Mouse (Mus musculus): ENCODE data around the gene Greb1. TPM values are rescaled to one million over a fixed set of nuclear protein-coding genes. Genes with fewer than 3 reads are reported as not detected.

The Greb1 gene
- polyA plus RNA-seq, 2 experiments: 0.41 to 1.1 TPM

GRCm38 (mm10) chr12:16790456-16790855, 10.2 kb downstream of the Greb1 start:
- H3K27me3 ChIP-seq (ENCODE audit: control insufficient read depth, insufficient read depth, low read length): no peaks in the 10 kb centered on the region
- TF ChIP-seq CTCF (IDR thresholded peaks at IDR 0.05; ENCODE audit: low read depth): no peak
- no peak for TF ChIP-seq EP300 (IDR thresholded peaks at IDR 0.05; ENCODE audit: low read depth)
- WGBS (ENCODE audit: insufficient replicate concordance): 36% methylated on average over 4 of the region's 4 CpGs
- no peak for DNase-seq (ENCODE audit: low read depth in 3 of 3, low spot score in 3 of 3)
- H3K9ac ChIP-seq (replicated peaks): no peak overlapping the region
- H3K27ac ChIP-seq: no peak overlapping the region
- H3K4me3 ChIP-seq (ENCODE audit: insufficient read depth in 1 of 2, low read depth in 2 of 2, low read length in 2 of 2): no peak overlapping the region
- no peaks in the 10 kb centered on the region for H3K9me3 ChIP-seq (ENCODE audit: control insufficient read depth, low read length)
- H3K36me3 ChIP-seq (replicated peaks; ENCODE audit: control insufficient read depth, insufficient read depth, low read depth): no peaks in the 10 kb centered on the region
- H3K4me2 ChIP-seq (ENCODE audit: low read depth): no peak overlapping the region
- no peaks in the 10 kb centered on the region; a peak in 1 of 4 replicates for H3K4me1 ChIP-seq (replicated peaks; ENCODE audit: control insufficient read depth in 2 of 2, insufficient read depth in 2 of 2, low read length in 1 of 2)
- ATAC-seq (ENCODE audit: insufficient read depth): no peak

GRCm38 (mm10) chr12:16789756-16790155, 10.9 kb downstream of the Greb1 start:
- Histone ChIP-seq H3K4me1 (replicated peaks; ENCODE audit: control insufficient read depth in 2 of 2, insufficient read depth in 2 of 2, low read length in 1 of 2) (no peaks in the 10 kb centered on the region; a peak in 1 of 4 replicates), H3K27ac (no peak overlapping the region), H3K9ac (replicated peaks) (no peak overlapping the region), H3K36me3 (replicated peaks; ENCODE audit: control insufficient read depth, insufficient read depth, low read depth) (no peaks in the 10 kb centered on the region), H3K27me3 (ENCODE audit: control insufficient read depth, insufficient read depth, low read length) (no peaks in the 10 kb centered on the region), H3K4me2 (ENCODE audit: low read depth) (no peak overlapping the region), H3K4me3 (ENCODE audit: insufficient read depth in 1 of 2, low read depth in 2 of 2, low read length in 2 of 2) (no peak overlapping the region), H3K9me3 (ENCODE audit: control insufficient read depth, low read length) (no peaks in the 10 kb centered on the region)
- WGBS (ENCODE audit: insufficient replicate concordance): 33% methylated on average over 4 of the region's 4 CpGs
- TF ChIP-seq EP300 (IDR thresholded peaks at IDR 0.05; ENCODE audit: low read depth) (no peak), CTCF (IDR thresholded peaks at IDR 0.05; ENCODE audit: low read depth) (no peak)
- no peak for DNase-seq (ENCODE audit: low read depth in 3 of 3, low spot score in 3 of 3)
- no peak for ATAC-seq (ENCODE audit: insufficient read depth)

- TF ChIP-seq EP300 (IDR thresholded peaks at IDR 0.05; ENCODE audit: low read depth): no peak
- TF ChIP-seq CTCF (IDR thresholded peaks at IDR 0.05; ENCODE audit: low read depth): no peak
- Histone ChIP-seq H3K9me3 (ENCODE audit: control insufficient read depth, low read length) (no peaks in the 10 kb centered on the region), H3K36me3 (replicated peaks; ENCODE audit: control insufficient read depth, insufficient read depth, low read depth) (no peaks in the 10 kb centered on the region), H3K4me2 (ENCODE audit: low read depth) (no peak overlapping the region), H3K4me1 (replicated peaks; ENCODE audit: control insufficient read depth in 2 of 2, insufficient read depth in 2 of 2, low read length in 1 of 2) (no peaks in the 10 kb centered on the region; a peak in 1 of 4 replicates), H3K4me3 (ENCODE audit: insufficient read depth in 1 of 2, low read depth in 2 of 2, low read length in 2 of 2) (no peak overlapping the region), H3K27me3 (ENCODE audit: control insufficient read depth, insufficient read depth, low read length) (no peaks in the 10 kb centered on the region), H3K27ac (no peak overlapping the region), H3K9ac (replicated peaks) (no peak overlapping the region)
- no peak for DNase-seq (ENCODE audit: low read depth in 3 of 3, low spot score in 3 of 3)
- ATAC-seq (ENCODE audit: insufficient read depth): no peak
- 57% methylated on average over 1 of the region's 1 CpGs for WGBS (ENCODE audit: insufficient replicate concordance)
These were observed 11.5 kb downstream of the Greb1 start for GRCm38 (mm10) chr12:16789199-16789598.

GRCm38 (mm10) chr12:16788600-16788999, 12.1 kb downstream of the Greb1 start:
- ATAC-seq (ENCODE audit: insufficient read depth): no peak
- TF ChIP-seq EP300 (IDR thresholded peaks at IDR 0.05; ENCODE audit: low read depth): no peak
- TF ChIP-seq CTCF (IDR thresholded peaks at IDR 0.05; ENCODE audit: low read depth): no peak

GRCm38 (mm10) chr12:16781034-16781746, 19.5 kb downstream of the Greb1 start:
- Histone ChIP-seq H3K4me2 (ENCODE audit: low read depth) (no peak overlapping the region), H3K36me3 (replicated peaks; ENCODE audit: control insufficient read depth, insufficient read depth, low read depth) (no peaks in the 10 kb centered on the region), H3K27me3 (ENCODE audit: control insufficient read depth, insufficient read depth, low read length) (no peaks in the 10 kb centered on the region), H3K4me3 (ENCODE audit: insufficient read depth in 1 of 2, low read depth in 2 of 2, low read length in 2 of 2) (no peak overlapping the region), H3K9ac (replicated peaks) (no peak overlapping the region), H3K27ac (no peak overlapping the region), H3K9me3 (ENCODE audit: control insufficient read depth, low read length) (no peaks in the 10 kb centered on the region), H3K4me1 (replicated peaks; ENCODE audit: control insufficient read depth in 2 of 2, insufficient read depth in 2 of 2, low read length in 1 of 2) (peaks cover 0 to 7% of the 10 kb centered on the region in 2 experiments; a peak in 2 of 4 replicates)
- no peak for TF ChIP-seq EP300 (IDR thresholded peaks at IDR 0.05; ENCODE audit: low read depth)
- no peak for TF ChIP-seq CTCF (IDR thresholded peaks at IDR 0.05; ENCODE audit: low read depth)
- ATAC-seq (ENCODE audit: insufficient read depth) (no peak), DNase-seq (ENCODE audit: low read depth in 3 of 3, low spot score in 3 of 3) (no peak)
- WGBS (ENCODE audit: insufficient replicate concordance): 62% methylated on average over 14 of the region's 14 CpGs

More at GRCm38 (mm10) chr12:16788600-16788999, 12.1 kb downstream of the Greb1 start:
- no peak overlapping the region for H3K9ac ChIP-seq (replicated peaks)
- no peak for DNase-seq (ENCODE audit: low read depth in 3 of 3, low spot score in 3 of 3)
- 72% methylated on average over 2 of the region's 2 CpGs for WGBS (ENCODE audit: insufficient replicate concordance)
- H3K4me1 ChIP-seq (replicated peaks; ENCODE audit: control insufficient read depth in 2 of 2, insufficient read depth in 2 of 2, low read length in 1 of 2): no peaks in the 10 kb centered on the region; a peak in 1 of 4 replicates
- no peaks in the 10 kb centered on the region for H3K27me3 ChIP-seq (ENCODE audit: control insufficient read depth, insufficient read depth, low read length)
- no peak overlapping the region for H3K4me3 ChIP-seq (ENCODE audit: insufficient read depth in 1 of 2, low read depth in 2 of 2, low read length in 2 of 2)
- H3K27ac ChIP-seq: no peak overlapping the region
- no peak overlapping the region for H3K4me2 ChIP-seq (ENCODE audit: low read depth)
- no peaks in the 10 kb centered on the region for H3K36me3 ChIP-seq (replicated peaks; ENCODE audit: control insufficient read depth, insufficient read depth, low read depth)
- H3K9me3 ChIP-seq (ENCODE audit: control insufficient read depth, low read length): no peaks in the 10 kb centered on the region

Data from liver, embryonic 14.5 days (tissue).